Mouse (Mus musculus) liver, adult 2 months (tissue): ENCODE data around the gene Frrs1. TPM values are rescaled to one million over a fixed set of nuclear protein-coding genes. Genes with fewer than 3 reads are reported as not detected.

Experiments used
- DNase-seq: peaks from one replicate; pipeline ENCODE4 v3.0.0-alpha.2; 2011; ENCODE audit warnings: low read depth, low spot score; ENCODE audit errors: extremely low read depth
- H3K27ac ChIP-seq: fragments of 200-500 bp; replicated peaks from 2 replicates; pipeline ENCODE4 v1.5.1; 2012; ENCODE audit warnings: low read depth, mild to moderate bottlenecking, control low read depth, inconsistent platforms, low read length; ENCODE audit not compliant: insufficient read depth
- H3K27me3 ChIP-seq: fragments of 200-500 bp; 2 replicates; pipeline ENCODE4 v1.6.1; 2012; ENCODE audit warnings: mild to moderate bottlenecking, moderate library complexity, low read length, inconsistent platforms; ENCODE audit not compliant: control insufficient read depth, insufficient read depth
- H3K36me3 ChIP-seq: fragments of 200-500 bp; 2 replicates; pipeline ENCODE4 v1.6.1; 2012; ENCODE audit warnings: low read length, inconsistent platforms; ENCODE audit not compliant: control insufficient read depth, insufficient read depth
- H3K4me1 ChIP-seq: fragments of 200-500 bp; 2 replicates; pipeline ENCODE4 v1.6.1; 2011; ENCODE audit warnings: low read length; ENCODE audit not compliant: control insufficient read depth, insufficient read depth
- H3K4me3 ChIP-seq: fragments of 200-500 bp; 2 replicates; pipeline ENCODE4 v1.5.1; 2011; ENCODE audit warnings: low read depth, mild to moderate bottlenecking, control low read depth, low read length, moderate library complexity; ENCODE audit not compliant: insufficient read depth
- H3K79me2 ChIP-seq: fragments of 200-500 bp; 2 replicates; pipeline ENCODE4 v1.6.1; 2012; ENCODE audit warnings: inconsistent platforms, mild to moderate bottlenecking, low read length, moderate library complexity; ENCODE audit not compliant: control insufficient read depth, insufficient read depth
- H3K9ac ChIP-seq: fragments of 200-500 bp; 2 replicates; pipeline ENCODE4 v1.6.1; 2012; ENCODE audit warnings: low read depth, mild to moderate bottlenecking, control low read depth, inconsistent platforms, low read length
- CTCF ChIP-seq: fragments of 200-500 bp; IDR thresholded peaks from 2 replicates; pipeline ENCODE4 v1.5.1; 2011; ENCODE audit warnings: low read depth, low read length, control low read depth
- POLR2A ChIP-seq: fragments of 200-500 bp; IDR thresholded peaks from 2 replicates; pipeline ENCODE4 v1.6.1; 2011; ENCODE audit warnings: low read length, control low read depth; ENCODE audit not compliant: insufficient read depth; ENCODE audit errors: extremely low read depth
- WGBS: fragments of 180-500 bp; shearing (Covaris S2); methylation state at CpG from one replicate; pipeline ENCODE4 v1.1.7; 2018; 5-methylcytosine and 5-hydroxymethylcytosine counted together
- polyA plus RNA-seq: library from polyadenylated mRNA; depleted of rRNA; stranded (reverse); fragments of >200 nt; gene quantifications from 2 replicates; pipeline ENCODE4 v1.2.3, GENCODE M21; 2012
- total RNA-seq: library from RNA; depleted of rRNA; stranded (reverse); fragments of >200 nt; gene quantifications from 2 replicates; pipeline ENCODE4 v1.2.3, GENCODE M21; 2014

Gene Frrs1
- total and polyA plus RNA-seq, 2 experiments = 14.4 to 39.7 TPM

GRCm38 (mm10) chr3:116905898-116906297 lies 46.6 kb downstream of the Frrs1 start:
- Histone ChIP-seq H3K4me1 (peaks cover 7% of the 10 kb centered on the region; the same call in 1 of the 2 replicates), H3K9ac (no peak overlapping the region), H3K27ac (no peak overlapping the region), H3K4me3 (no peak overlapping the region), H3K36me3 (peaks cover 14% of the 10 kb centered on the region; the same call in 1 of the 2 replicates), H3K79me2 (no peaks in the 10 kb centered on the region), H3K27me3 (no peaks in the 10 kb centered on the region)
- WGBS = 94% methylated on average over 16 of the region's 16 CpGs
- DNase-seq = no peak
- TF ChIP-seq CTCF (no peak), POLR2A (no peak)

- no peak overlapping the region for H3K9ac ChIP-seq
- H3K36me3 ChIP-seq = peaks cover 11% of the 10 kb centered on the region; the same call in 1 of the 2 replicates
- no peak for TF ChIP-seq CTCF
- no peak for TF ChIP-seq POLR2A
- H3K27me3 ChIP-seq = no peaks in the 10 kb centered on the region
- no peaks in the 10 kb centered on the region for H3K79me2 ChIP-seq
- peaks cover 11% of the 10 kb centered on the region for H3K4me1 ChIP-seq
- WGBS = 85% methylated on average over 9 of the region's 9 CpGs
- no peak overlapping the region for H3K4me3 ChIP-seq
- no peak for DNase-seq
- H3K27ac ChIP-seq = no peak overlapping the region
Observed at GRCm38 (mm10) chr3:116906596-116906995, 47.3 kb downstream of the Frrs1 start.

DNA sequence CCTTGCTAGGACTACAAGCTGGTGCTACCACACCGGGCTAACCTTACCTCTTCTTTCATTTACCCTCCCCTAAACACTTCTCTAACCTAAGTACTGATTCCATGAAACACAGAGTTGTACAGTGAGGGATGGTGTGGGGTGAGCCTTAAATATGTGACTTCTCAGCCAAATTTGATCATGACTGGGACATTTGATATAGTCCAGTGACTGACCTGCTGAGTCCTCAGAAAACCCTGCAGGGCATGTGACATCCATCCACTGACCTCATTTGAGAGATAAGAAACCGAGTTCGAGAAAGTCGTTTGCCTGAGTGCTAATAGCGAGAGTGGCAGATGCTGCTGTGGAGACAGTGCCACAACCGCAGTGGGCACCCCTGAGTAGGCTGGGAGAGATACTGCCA lies 55.1 kb downstream of the Frrs1 start:
- Histone ChIP-seq H3K27ac (no peak overlapping the region), H3K79me2 (no peaks in the 10 kb centered on the region), H3K4me1 (peaks cover 11% of the 10 kb centered on the region), H3K9ac (no peak overlapping the region), H3K27me3 (no peaks in the 10 kb centered on the region), H3K4me3 (no peak overlapping the region), H3K36me3 (peaks cover 10% of the 10 kb centered on the region)
- WGBS = 77% methylated on average over 6 of the region's 6 CpGs
- DNase-seq = no peak
- TF ChIP-seq POLR2A (no peak), CTCF (no peak)

DNA sequence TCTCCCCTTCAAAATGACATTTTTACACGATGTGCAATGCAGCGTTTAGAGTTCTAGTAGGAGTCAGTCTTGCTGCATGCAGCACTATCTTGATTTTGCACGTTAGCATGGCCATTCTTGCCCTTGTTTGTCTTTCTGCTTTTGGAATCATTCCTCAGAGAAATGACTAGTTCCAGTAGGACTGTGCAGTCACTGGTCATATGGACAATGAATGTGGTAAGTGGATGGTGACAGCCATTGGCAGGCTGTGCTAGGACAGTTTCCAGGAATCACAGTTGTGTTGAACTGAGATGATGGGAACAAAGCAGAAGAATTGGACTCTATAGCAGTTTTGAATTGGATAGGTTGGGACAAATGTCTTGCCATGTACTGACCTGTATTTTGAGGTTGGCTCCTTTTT lies 55.7 kb downstream of the Frrs1 start:
- H3K36me3 ChIP-seq = peaks cover 13% of the 10 kb centered on the region
- peaks cover 11% of the 10 kb centered on the region for H3K4me1 ChIP-seq
- no peak overlapping the region for H3K9ac ChIP-seq
- no peak for DNase-seq
- no peak overlapping the region for H3K27ac ChIP-seq
- H3K4me3 ChIP-seq = no peak overlapping the region
- H3K79me2 ChIP-seq = no peaks in the 10 kb centered on the region
- H3K27me3 ChIP-seq = no peaks in the 10 kb centered on the region
- TF ChIP-seq CTCF (no peak), POLR2A (no peak)
- WGBS = 47% methylated on average over 3 of the region's 3 CpGs

GRCm38 (mm10) chr3:116917016-116917415 lies 57.8 kb downstream of the Frrs1 start:
- Histone ChIP-seq H3K4me1 (no peaks in the 10 kb centered on the region), H3K4me3 (no peak overlapping the region), H3K36me3 (peaks cover 24% of the 10 kb centered on the region), H3K79me2 (no peaks in the 10 kb centered on the region), H3K27me3 (no peaks in the 10 kb centered on the region), H3K27ac (no peak overlapping the region), H3K9ac (no peak overlapping the region)
- 95% methylated on average over 4 of the region's 4 CpGs for WGBS
- no peak for DNase-seq
- TF ChIP-seq POLR2A (no peak), CTCF (no peak)

- WGBS = 82% methylated on average over 3 of the region's 3 CpGs
- no peak for DNase-seq
- Histone ChIP-seq H3K4me3 (no peak overlapping the region), H3K27ac (no peak overlapping the region), H3K9ac (no peak overlapping the region), H3K79me2 (no peaks in the 10 kb centered on the region), H3K4me1 (no peaks in the 10 kb centered on the region), H3K27me3 (no peaks in the 10 kb centered on the region), H3K36me3 (peaks cover 52% of the 10 kb centered on the region)
- no peak for TF ChIP-seq CTCF
- no peak for TF ChIP-seq POLR2A
Observed at GRCm38 (mm10) chr3:116921535-116921934, 62.3 kb downstream of the Frrs1 start.

- no peak overlapping the region for H3K9ac ChIP-seq
- H3K27ac ChIP-seq = no peak overlapping the region
- TF ChIP-seq CTCF (no peak), POLR2A (no peak)
- no peaks in the 10 kb centered on the region for H3K79me2 ChIP-seq
- 89% methylated on average over 12 of the region's 12 CpGs for WGBS
- DNase-seq = no peak
- no peaks in the 10 kb centered on the region for H3K27me3 ChIP-seq
- H3K36me3 ChIP-seq = peaks cover 51% of the 10 kb centered on the region
- H3K4me3 ChIP-seq = no peak overlapping the region
- no peaks in the 10 kb centered on the region for H3K4me1 ChIP-seq
Observed at GRCm38 (mm10) chr3:116923042-116923441, 63.8 kb downstream of the Frrs1 start.
